Mouse (Mus musculus): Measurements from ENCODE around the gene Hist1h4a. TPM values are rescaled to one million over a fixed set of nuclear protein-coding genes. Genes with fewer than 3 reads are reported as not detected.
"Not testable (repeated sequence)": the region's sequence is repeated elsewhere in the genome, so short reads cannot be mapped to it uniquely, and the experiment has no call there.

Gene Hist1h4a
- total RNA-seq (2017): 30.0 and 55.5 TPM in 2 replicates

- ATAC-seq (ENCODE audit: extremely low read depth, insufficient number of reproducible peaks, low FRiP score, poor library complexity, severe bottlenecking): peak; percentile 40
Observed at GRCm38 (mm10) chr13:23760972-23761864, at the start of gene Hist1h4a. Gene Hist1h4a, minus strand, starts transcription at chr13:23761230.

- ATAC-seq (ENCODE audit: extremely low read depth, insufficient number of reproducible peaks, low FRiP score, poor library complexity, severe bottlenecking): no peak
Observed at GRCm38 (mm10) chr13:23806422-23807052, 45.5 kb upstream of the Hist1h4a start, which contains the start of gene Slc17a2. Gene Slc17a2, plus strand, starts transcription at chr13:23806993.

DNA sequence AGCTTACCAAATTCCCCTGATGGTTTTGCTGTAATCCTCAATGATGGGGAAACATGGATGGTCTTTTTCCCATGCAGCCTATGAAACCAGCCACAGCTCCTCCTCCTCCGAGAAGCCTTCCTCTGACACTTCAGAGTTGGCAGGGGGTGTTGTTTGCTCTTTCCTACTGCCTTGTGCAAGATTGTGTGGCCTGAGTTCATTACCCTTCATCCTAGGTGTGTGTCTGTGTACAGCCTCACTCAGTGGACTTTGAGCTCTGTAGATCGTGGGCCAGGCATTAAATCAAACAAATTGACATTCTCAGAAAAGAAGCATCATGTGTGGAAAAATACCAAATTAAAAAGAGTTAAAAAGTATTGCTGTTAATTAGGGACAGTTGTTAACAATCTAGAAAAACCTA lies 43.5 kb upstream of the Hist1h4a start:
- no peak for ATAC-seq (ENCODE audit: extremely low read depth, insufficient number of reproducible peaks, low FRiP score, poor library complexity, severe bottlenecking)

DNA sequence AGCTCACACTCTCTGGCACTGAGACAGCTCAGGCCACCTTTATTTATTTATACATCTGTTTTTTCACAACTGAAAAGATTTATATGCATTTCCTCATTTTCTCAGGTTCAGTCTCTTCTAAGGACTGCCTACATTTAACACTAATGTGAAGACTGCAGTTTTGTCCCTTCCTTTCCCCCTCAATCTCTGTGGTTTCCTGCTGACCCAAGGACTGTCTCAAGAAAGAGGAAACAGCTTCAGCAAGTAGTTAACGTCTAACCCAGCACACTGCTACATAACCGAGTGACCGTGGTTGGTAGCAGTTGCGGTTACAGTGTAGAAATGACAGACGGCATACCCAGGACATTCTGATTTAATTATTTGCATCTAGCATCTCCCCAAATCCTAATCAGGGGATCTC lies 38.4 kb upstream of the Hist1h4a start:
- ATAC-seq (ENCODE audit: extremely low read depth, insufficient number of reproducible peaks, low FRiP score, poor library complexity, severe bottlenecking): peak; percentile 56; the same call in 1 of the 2 replicates

DNA sequence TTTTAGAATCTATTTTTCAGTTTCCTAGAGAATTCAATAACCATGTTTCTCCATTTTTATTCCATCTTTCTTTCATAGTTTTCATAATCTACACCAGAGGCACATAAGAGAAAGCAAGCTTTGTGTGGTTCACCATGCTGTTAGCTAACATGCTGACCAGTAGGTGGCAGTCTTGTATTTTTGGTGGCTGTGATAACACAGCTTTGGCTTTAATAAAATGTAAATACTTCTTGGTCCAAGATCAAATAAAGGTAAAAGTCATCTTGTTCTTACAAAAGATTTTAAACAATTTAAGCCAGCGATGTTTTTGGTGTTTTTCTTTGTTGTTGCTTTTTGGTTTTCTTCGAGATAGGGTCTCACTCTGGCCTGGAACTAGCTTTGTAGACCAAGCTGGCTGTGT lies 31.5 kb upstream of the Hist1h4a start:
- peak; percentile 55; the same call in 1 of the 2 replicates for ATAC-seq (ENCODE audit: extremely low read depth, insufficient number of reproducible peaks, low FRiP score, poor library complexity, severe bottlenecking)

DNA sequence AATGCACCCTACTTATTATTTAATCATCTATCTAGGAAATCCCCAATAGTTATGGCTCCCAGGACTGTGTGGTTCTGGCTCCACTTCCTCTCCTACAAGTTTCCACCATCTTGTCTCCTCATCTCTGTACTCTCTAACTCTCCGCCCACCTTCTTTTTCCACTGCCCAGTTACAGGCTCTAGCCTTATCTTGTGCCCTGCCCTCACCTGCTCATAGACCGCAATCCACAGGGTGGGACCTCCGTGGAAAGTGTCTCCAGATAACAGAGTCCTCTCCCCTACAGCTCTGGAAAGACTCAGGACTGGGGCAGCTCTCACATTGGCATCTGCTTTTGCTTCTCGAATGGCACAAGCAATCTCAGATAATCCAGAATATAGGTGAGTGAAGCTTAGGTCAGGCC lies 18.0 kb upstream of the Hist1h4a start:
- ATAC-seq (ENCODE audit: extremely low read depth, insufficient number of reproducible peaks, low FRiP score, poor library complexity, severe bottlenecking): no peak

DNA sequence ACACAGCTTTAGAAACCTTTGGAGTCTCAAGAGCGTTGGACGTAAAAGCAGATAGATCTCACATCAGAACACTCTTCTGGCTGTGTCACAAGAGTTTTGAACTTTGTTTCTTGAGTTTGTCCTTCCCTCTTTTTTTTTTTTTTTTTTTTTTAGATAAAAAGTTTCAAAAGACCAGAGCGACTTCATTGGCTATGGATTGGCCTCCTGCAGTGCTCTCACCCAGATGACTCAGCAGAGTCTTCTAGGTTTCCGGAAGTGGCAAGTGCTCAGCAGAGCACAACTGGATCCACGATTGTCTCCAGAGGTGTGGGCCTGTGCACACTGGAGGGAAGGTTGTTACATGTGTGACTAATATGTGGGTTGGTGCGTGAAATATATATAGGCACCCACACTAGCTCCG lies 17.3 kb upstream of the Hist1h4a start:
- ATAC-seq (ENCODE audit: extremely low read depth, insufficient number of reproducible peaks, low FRiP score, poor library complexity, severe bottlenecking): no peak

DNA sequence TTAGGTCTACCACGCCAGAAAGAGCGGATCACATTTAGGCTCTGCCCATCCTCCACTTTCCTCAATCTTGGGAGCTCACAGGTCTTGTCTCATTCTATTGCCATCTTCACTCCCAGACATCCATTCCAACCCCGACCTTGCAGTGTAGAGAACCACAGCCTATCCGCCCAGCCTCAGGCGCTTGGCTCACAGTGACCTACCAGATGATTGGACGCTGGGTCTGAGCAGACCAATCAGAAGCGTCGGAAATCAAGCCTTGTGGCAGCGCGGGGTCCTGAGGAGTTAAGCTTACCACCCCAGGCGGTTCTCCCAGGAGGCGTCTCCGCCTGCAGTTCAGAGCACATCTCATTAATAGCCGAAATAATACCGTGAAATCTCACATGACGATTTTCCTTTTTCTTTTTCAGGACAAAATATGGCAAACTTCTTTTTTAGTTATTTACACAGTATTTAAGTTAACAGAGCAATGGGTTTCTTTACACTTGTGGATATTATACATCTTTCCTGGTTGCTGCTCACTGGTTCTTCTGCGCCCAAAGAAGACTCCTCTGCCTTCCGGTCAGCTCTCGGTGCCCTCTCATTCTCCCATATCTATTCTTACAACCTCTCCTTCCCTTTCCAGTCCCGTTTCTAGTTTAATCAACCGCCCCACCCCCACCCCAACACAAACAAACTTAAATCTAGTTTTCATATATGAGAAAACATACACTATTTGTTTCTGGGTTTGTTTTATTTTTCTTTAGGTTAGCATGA lies 11.7 kb upstream of the Hist1h4a start:
- no peak for ATAC-seq (ENCODE audit: extremely low read depth, insufficient number of reproducible peaks, low FRiP score, poor library complexity, severe bottlenecking)

DNA sequence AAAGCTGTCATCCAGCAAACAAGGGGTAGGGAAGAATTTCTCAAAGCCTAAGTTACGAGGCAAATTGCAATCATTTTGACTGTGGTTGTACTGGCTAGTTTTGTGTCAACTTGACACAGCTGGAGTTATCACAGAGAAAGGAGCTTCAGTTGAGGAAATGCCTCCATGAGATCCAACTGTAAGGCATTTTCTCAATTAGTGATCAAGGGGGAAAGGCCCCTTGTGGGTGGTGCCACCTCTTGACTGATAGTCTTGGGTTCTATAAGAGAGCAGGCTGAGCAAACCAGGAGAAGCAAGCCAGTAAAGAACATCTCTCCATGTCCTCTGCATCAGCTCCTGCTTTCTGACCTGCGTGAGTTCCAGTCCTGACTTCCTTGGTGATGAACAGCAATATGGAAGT lies 8.6 kb upstream of the Hist1h4a start, which contains the start of gene Trim38:
Trim38 (plus strand) TSS at position 301 of the 400 bp plus-strand sequence.
- ATAC-seq (ENCODE audit: extremely low read depth, insufficient number of reproducible peaks, low FRiP score, poor library complexity, severe bottlenecking): not testable (repeated sequence)

GRCm38 (mm10) chr13:23768834-23769397 lies 7.9 kb upstream of the Hist1h4a start:
- 0 out of 2 replicates have a peak, but pooled peaks have one; percentile 23 for ATAC-seq (ENCODE audit: extremely low read depth, insufficient number of reproducible peaks, low FRiP score, poor library complexity, severe bottlenecking)

DNA sequence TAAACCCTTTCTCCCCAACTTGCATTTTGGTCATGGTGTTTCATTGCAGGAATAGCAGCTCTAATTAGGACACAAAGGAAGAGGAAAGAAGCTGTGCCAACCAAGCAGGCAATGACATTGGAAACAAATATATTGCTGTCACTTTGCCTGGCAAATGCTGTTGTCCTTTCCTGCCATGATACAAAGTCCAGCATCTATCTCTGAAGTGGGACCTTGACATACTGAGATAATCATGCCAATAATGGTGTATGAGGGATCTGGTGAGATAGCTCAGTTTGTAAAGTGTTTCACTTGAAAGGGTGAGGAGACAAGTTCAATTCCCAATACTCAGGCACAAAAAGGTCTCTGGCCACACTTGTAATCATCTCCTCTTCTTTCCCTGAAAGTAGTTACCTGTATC lies 5.7 kb upstream of the Hist1h4a start:
- ATAC-seq (ENCODE audit: extremely low read depth, insufficient number of reproducible peaks, low FRiP score, poor library complexity, severe bottlenecking): no peak

DNA sequence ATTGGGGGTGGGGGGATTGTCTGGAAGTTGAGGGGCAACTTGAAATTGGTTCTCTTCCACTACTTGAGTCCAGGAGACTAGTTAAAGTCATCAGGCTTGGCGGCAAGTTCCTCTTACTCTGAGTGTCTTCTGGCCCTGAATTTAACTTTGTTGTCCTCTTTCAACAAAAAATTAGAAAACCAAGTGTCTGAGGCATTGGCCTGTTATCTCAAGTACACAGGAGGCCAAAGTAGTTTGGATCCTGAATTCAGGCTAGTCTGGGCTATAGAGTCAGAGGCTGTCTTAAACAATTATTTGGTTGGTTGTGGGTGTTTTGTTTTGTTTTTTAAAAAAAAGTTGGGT lies 4.1 kb upstream of the Hist1h4a start:
- ATAC-seq (ENCODE audit: extremely low read depth, insufficient number of reproducible peaks, low FRiP score, poor library complexity, severe bottlenecking): no peak

DNA sequence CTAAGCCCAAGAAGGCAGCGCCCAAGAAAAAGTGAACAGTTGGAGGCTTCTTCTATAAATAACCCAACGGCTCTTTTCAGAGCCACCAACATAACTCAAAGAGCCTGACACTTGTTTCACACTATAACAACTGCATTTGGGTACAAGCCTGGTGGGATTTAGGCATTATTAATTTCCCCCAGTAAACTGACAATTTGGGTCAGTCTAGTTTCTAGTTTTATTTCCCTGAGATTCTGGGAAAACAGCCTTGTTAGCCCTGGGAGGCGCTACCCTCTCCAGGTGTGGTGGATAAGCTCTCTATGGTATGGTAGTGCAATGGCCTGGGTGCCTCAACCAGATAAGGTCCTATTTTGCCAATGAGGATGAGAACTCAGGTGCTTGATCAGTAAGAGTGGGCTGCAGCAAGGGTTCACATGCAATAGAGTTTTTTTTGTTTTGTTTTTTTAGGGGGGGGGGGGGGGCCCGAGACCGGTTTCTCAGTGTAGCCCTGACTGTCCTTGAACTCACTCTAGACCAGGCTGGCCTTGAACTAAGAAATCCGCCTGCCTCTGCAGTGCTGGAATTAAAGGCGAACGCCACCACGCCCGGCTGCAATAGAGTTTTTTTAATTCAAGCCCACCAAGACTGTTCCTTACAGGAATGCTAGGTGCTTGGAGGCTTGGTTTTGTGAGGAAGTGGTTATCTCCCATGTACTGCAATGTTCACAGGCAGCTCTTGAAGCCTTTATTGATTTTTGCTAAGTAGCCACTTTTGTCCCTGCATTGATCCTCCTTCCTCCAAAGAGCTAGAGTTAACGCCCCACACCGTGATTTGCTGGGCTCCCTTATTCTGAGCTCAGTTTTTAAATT lies 3.5 kb upstream of the Hist1h4a start:
- ATAC-seq (ENCODE audit: extremely low read depth, insufficient number of reproducible peaks, low FRiP score, poor library complexity, severe bottlenecking): no peak

DNA sequence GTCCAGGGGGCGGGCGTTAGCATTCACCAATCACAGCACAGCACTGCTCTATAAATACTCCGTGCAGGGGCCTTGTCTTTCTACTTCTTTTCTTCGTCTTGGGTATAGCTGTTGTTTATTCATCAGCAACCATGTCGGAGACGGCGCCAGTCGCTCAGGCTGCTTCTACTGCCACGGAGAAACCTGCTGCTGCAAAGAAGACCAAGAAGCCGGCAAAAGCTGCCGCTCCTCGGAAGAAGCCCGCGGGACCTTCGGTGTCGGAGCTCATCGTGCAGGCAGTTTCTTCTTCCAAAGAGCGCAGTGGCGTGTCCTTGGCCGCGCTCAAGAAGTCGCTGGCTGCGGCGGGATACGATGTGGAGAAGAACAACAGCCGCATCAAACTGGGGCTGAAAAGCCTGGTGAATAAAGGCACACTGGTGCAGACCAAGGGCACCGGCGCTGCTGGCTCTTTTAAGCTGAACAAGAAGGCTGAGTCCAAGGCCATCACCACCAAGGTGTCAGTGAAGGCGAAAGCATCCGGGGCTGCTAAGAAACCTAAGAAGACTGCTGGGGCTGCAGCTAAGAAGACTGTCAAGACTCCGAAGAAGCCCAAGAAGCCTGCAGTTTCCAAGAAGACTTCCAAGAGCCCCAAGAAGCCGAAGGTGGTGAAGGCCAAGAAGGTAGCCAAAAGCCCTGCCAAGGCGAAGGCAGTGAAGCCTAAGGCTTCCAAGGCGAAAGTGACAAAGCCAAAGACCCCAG lies 2.7 kb upstream of the Hist1h4a start, which contains the start of gene Hist1h1a:
Hist1h1a (plus strand) TSS at position 81 of the 738 bp plus-strand sequence.
- peak; percentile 69 for ATAC-seq (ENCODE audit: extremely low read depth, insufficient number of reproducible peaks, low FRiP score, poor library complexity, severe bottlenecking)

GRCm38 (mm10) chr13:23763242-23763585 lies 2.2 kb upstream of the Hist1h4a start:
- no peak for ATAC-seq (ENCODE audit: extremely low read depth, insufficient number of reproducible peaks, low FRiP score, poor library complexity, severe bottlenecking)

- peak; percentile 68 for ATAC-seq (ENCODE audit: extremely low read depth, insufficient number of reproducible peaks, low FRiP score, poor library complexity, severe bottlenecking)
Observed at GRCm38 (mm10) chr13:23761871-23762821, 1.1 kb upstream of the Hist1h4a start, which contains the start of gene Hist1h3a. Gene Hist1h3a, minus strand, starts transcription at chr13:23762386.

Measured in neutrophil, adult 5-6 weeks (primary cell).